ENCODE assay signal across 8 mouse cellular contexts in the genomic region with DNA sequence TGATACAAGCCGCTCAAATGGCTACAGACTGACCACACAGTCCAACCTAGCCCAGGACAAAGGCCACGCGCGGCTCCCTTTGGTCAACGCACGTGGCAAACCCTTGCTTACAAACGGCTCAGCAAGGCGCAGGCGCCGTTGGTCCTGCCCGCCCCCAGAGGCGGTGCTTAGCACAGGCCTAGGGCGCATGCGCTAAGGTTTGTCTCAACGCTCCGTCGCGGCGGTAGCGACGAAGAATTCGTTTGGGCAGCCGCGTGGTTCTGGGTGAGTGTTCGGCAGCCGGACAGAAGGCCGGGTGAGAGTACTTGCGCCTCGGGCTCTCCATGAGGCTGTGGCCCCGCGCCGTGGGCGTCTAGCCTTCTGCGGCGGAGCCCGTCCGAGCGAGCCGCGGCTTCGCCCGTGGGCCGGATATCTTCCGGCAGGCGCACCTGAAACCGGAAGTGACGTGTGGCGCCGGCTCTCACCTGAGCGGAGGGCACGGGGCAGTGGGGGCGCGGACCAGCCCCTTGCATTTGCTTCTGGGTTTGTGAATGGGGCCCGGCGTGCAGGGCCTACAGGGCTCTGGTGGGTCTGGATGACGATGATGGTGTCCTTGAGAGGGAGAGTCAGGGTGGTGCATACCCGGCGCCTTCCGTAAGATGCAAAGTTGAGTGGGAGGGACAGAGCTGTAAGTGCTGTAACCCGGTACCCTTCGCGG. TPM values are rescaled to one million over a fixed set of nuclear protein-coding genes. Genes with fewer than 3 reads are reported as not detected.
DNase-seq lines count a peak whose midpoint lies in the region; ATAC-seq lines count a peak whose summit lies in the region.

Ercc6 (plus strand) TSS at position 186 of the 697 bp plus-strand sequence.

- no peaks in the 10 kb centered on the region for H3K9me3 ChIP-seq in hindbrain, embryonic 13.5 days

- DNase-seq in Muller cell, postnatal 12 days (ENCODE audit: inconsistent ontology term), result peak; percentile 94
- peak; percentile 95 for DNase-seq in cerebellum, adult 9-11 months
- peak; percentile 87 to 90 for DNase-seq in frontal cortex, postnatal 10 days (ENCODE audit: low spot score in 2 of 2)
- DNase-seq in layer of hippocampus, postnatal 25 days (ENCODE audit: extremely low spot score in 1 of 2, low spot score in 1 of 2), result peak; percentile 91
- DNase-seq in lung, postnatal 25 days (ENCODE audit: low spot score), result peak; percentile 93
- DNase-seq in retina, embryonic 14.5 days (ENCODE audit: low spot score), result peak; percentile 99
- peak; percentile 97 for DNase-seq in thymus, postnatal 4 days

- H3K27me3 ChIP-seq in hindbrain, embryonic 13.5 days, result 0 out of 2 replicates have a peak, but pooled peaks cover 3% of the 10 kb centered on the region

- peaks cover 15% of the 10 kb centered on the region for H3K36me3 ChIP-seq in hindbrain, embryonic 13.5 days

- peak within 1 kb of the TSS; percentile 71 for H3K4me3 ChIP-seq in hindbrain, embryonic 13.5 days

- peak within 1 kb of the TSS; percentile 94 for H3K27ac ChIP-seq in hindbrain, embryonic 13.5 days

- WGBS in hindbrain, embryonic 13.5 days, result under 1% methylated on average over 62 of the region's 62 CpGs

- H3K9ac ChIP-seq in hindbrain, embryonic 13.5 days, result peak within 1 kb of the TSS; percentile 85

- peak; percentile 97 for ATAC-seq in hindbrain, embryonic 13.5 days (ENCODE audit: low FRiP score)

- peak within 1 kb of the TSS; percentile 81 for H3K4me2 ChIP-seq in hindbrain, embryonic 13.5 days

- peaks cover 26% of the 10 kb centered on the region for H3K4me1 ChIP-seq in hindbrain, embryonic 13.5 days (replicated peaks)

RNA-seq across cellular contexts. Expression of gene Ercc6, which starts in this region (rescaled TPM):
- 24.7 and 29.4 TPM in 2 replicates for polyA plus RNA-seq in hindbrain, embryonic 13.5 days (2015; fragmentation: Nextera tagmentation; extraction: Ambion mirVana)
- 10 to 100 TPM; 16.8 to 22.3 TPM for total RNA-seq in layer of hippocampus, postnatal 25 days (2021)

Comparison
In these comparisons a context has a peak if more than half of its experiments do, and no peak if none do; other contexts are left out.
1. Peak in every context shown above with its lines: DNase-seq, ATAC-seq, H3K4me3 ChIP-seq and H3K27ac ChIP-seq.